Mouse (Mus musculus) adipose tissue, adult 10 weeks (tissue): ENCODE measurements around the gene Grip2. TPM values are rescaled to one million over a fixed set of nuclear protein-coding genes. Genes with fewer than 3 reads are reported as not detected.

Experiments used
- polyA plus RNA-seq: library from polyadenylated mRNA; stranded (reverse); fragments of 350-450 nt; fragmentation: Illumina TruSeq; extraction: RNeasy Lipid Tissue Mini Kit (QIAGEN cat#74804); gene quantifications from one replicate; pipeline ENCODE4 v1.2.3, GENCODE M21; 2014; ENCODE audit warnings: low read depth, low replicate concordance

Gene Grip2
- polyA plus RNA-seq: 1.4 TPM

GRCm38 (mm10) chr6:91827016-91827570, at the start of gene Grip2:
Gene Grip2, minus strand, starts transcription at chr6:91827250.

Other genes with a start within 250 kb of the Grip2 start
- gene Slc6a6, start 143.2 kb downstream of the Grip2 start, polyA plus RNA-seq: 30.2 TPM
- gene Ccdc174, start 50.8 kb upstream of the Grip2 start, polyA plus RNA-seq: 16.3 TPM
- 1.9 TPM for gene 4930590J08Rik, start 75.6 kb upstream of the Grip2 start, polyA plus RNA-seq
- 11.1 TPM for gene Fgd5, start 151.6 kb upstream of the Grip2 start, polyA plus RNA-seq